Mouse (Mus musculus): Measurements from ENCODE around the gene Dock4.

Dock4 gene

DNA sequence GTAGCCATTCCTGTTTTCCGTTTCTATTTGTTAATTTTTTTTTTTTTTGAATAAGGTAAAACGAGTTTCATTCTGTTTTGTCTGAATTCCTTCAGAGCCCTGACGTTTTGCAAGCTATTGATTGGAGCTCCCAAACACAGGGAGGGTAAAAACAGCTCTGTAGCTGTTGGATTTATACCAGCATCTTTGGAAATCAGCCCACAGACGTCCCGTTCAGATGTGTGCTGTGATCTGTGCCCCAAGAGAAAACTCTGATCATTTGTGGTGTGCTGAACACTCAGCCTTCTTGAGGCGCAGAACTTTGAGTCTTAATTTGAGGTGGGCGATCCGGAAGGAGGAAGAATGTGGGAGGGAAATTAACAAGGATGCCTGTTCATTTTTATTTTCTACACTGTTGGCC lies 62.7 kb downstream of the Dock4 start:
- no peak for DNase-seq (ENCODE audit: low read depth)

DNA sequence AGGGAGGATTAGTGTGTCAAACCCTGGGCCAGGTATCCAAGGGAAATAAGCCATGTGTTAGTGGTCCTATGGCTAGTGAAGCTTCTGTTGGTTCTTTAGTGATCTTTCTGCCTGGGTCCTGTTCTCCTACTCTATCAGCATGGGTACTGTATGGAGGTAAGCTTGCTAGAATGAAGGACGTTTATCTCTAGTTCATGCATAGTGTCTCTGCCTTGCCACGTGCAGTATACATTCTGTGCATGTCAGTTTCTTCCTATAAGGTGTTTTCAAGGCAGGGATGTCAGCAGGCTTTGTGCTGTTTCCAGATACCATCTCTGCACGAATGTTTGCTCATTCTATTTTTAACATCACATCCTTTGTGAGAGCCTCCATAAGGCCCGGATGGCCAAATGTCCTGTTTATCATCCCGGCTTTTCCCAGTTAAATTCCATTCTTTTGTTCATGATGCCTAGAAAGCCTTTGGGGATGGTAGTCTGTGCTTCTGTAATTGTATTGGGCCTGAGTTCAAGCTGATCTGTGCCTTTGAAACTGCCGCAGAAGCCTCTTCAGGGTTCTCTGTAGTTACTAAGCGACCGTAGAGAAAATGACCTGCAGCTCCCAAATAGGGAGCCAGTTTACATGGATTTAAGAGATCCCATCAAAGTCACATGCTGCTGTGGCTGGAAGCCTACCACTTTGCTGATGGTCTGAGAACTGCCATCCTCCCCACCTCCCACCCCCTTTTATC lies 66.1 kb downstream of the Dock4 start:
- no peak for DNase-seq (ENCODE audit: low read depth)

DNA sequence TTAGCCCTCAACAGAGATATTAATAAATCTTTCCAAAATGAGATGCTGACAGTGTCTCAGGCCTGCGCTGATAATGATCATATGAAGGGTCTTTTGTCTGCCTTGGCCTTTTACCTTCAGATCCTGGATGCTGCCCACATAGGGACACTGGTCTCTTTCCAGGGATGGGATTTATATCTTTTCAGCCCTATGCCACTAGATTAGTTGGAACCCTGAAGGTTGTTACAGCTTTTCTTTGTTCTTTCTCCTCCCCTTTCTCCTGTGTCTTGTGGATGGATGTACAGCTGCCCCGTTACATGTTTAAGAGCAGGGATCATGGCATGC lies 66.6 kb downstream of the Dock4 start:
- no peak for DNase-seq (ENCODE audit: low read depth)

DNA sequence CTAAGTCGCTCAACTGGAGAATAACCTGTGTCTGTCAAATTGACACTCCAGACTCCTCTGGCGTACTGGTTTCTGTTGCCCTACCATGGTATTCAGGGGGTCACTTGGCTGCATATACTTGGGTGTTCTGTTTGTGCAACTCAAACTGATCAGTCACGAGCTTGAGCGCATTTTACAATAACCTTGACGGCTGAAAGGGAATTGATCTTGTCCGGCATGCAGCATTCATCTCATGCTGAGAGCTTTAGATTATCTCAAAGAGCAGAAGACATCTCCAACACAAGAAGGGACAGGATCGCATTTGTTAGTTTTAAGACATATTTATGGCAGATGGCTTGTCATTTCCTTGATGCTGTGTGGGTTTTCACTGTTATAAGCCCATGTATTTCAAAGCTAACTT lies 67.2 kb downstream of the Dock4 start:
- no peak for DNase-seq (ENCODE audit: low read depth)

DNA sequence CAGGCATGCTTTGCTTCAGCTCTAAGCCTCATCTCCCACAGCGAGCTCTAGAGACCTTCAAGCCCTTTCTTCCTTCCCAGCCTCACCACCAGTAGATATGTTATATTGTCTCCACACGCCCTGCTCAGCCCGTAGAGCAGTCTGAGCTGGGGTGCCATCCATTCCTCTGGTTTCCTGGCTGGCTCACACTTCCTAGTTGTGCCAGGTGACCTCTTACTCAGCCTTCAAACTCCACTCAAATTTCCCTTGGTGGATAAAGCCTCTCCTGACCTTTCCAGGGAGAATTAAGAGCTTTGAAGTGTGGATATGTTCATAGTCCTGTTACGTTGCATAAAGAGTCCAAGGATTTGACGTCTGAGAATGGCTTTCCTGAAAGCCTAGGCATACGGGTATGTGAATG lies 68.3 kb downstream of the Dock4 start:
- no peak for DNase-seq (ENCODE audit: low read depth)

DNA sequence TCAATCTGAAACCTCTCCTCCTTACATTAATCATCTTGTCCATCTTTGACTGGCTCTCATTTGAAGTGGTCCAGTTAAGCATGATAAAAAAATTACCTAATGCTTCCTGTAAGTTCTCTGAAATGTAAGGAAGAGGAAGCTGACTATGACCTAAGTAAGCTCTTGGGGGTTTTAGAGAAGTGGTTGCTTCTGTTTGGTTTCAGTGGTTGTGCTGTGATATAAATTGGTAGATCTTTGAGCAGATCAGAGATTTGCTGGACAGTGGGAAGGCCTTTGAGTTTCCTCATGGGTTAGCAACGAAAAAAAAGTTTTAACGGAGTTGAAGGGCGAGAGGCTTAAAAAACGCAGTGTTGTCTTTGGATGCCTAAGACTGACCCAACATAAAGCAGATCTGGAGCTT lies 76.7 kb downstream of the Dock4 start:
- DNase-seq (ENCODE audit: low read depth) = peak; percentile 78

DNA sequence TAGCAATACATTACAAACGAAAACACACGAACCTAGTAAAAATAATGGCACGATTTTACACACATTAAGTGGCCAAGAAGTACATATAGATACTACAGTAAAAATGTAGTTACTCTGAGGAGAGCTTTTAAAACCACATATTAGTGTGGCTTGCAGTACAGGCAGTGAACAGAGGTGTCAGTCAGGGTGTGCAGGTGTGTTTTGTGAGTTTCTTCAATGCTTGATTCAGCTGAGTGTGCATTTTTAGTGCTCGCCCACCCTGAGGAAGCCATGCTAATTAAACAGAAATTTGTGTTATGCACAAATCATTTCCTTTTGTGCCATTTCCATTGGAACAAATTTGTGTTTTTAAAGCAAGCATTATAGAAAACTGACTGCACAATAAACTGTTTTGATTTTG lies 77.3 kb downstream of the Dock4 start:
- no peak for DNase-seq (ENCODE audit: low read depth)

DNA sequence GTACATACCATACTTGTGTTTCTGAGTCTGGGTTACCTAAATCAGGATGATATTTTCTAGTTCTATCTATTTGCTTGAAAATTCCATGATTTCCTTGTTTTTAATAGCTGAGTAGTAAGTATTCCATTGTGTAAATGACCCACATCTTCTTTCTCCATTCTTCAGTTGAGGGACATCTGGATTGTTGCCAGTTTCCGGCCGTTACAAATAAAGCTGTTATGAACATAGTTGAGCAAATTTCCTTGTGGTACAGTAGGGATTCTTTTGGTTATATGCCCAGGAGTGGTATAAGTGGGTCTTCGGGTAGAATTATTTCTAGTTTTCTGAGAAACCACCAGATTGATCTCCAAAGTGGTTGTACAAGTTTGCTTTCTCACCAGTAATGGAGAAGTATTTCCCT lies 79.3 kb downstream of the Dock4 start:
- DNase-seq (ENCODE audit: low read depth) = no peak

DNA sequence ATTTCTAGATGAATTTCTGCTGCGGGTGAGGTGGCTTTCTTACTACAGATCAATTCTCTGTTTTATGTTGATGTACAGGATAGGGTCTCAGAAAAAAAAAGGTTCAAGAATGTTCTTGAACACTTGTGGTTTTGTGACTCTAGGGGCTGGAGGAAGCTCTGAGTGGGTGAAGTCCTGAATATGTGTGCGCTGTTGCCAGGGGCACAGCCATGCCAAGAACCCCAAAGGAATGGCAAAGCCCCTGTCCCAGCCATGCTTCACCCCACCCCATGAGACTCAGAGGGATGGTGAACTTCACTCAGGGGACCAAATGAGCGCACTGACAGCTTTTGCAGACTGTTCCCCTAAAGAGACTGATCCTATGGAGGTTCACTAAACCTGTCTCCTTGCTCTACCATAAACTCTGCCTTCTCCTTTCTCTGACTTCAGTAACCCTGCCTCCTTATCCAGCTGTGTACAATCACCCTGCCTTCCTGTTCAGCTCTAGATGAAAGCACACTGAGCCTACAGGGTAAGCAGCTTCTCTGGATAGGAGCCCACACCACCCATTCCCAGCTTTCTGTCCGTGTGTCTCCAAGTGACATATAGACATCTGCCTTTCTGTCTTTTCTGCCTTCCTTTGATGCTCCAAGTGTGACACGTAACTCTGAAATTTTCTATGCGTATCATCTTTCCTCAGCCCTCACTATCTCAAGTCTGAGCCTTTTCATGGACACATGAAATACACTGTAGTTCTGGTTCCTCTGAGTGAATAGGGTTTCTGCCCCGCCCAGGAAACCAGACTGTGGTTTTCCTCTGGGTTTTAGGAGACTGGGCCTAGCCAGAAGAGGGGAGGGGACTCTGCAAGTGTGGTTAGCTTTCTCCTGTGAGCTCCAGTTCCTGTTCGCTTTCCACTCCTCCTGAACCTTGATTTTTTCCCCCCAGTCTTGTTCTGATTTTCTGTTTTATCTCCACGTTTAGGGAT lies 90.2 kb downstream of the Dock4 start:
- DNase-seq (ENCODE audit: low read depth) = peak; percentile 96

DNA sequence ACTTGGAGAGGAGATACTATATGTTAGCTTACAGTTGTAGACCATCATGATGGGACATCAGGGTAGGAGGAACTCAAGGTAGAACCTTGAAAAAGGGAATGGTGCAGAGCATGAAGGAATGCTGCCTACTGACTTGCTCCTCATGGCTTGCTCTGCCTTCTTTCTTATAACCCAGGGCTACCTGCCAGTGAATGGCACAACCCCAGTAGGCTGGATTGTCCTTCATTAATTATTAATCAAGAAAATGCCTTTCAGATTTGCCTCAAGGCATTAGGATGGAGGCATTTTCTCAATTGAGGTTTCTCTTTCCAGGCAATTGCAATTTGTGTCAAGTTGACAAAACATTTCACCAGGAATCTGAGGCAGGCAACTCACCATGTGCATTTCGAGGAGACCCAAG lies 92.1 kb downstream of the Dock4 start:
- no peak for DNase-seq (ENCODE audit: low read depth)

DNA sequence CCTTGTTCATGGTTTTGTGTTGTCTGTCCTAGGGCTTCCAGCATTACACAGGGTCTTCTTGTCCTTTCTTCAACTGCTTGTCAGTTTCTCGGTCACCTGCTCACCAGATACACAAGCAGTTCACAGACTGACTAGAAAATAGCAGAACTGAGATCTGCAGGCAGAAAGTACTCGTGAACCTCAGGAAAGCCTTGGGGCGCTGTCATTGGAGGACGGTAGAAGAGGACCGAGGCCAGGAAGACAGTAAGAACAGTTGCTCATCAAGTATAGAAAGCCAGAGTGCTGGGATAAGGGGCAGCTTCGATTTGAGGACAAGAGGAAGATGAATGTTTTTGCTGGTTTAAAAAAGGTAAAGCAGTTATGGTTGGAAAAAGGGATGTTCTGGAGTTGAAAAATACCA lies 92.6 kb downstream of the Dock4 start:
- DNase-seq (ENCODE audit: low read depth) = no peak

DNA sequence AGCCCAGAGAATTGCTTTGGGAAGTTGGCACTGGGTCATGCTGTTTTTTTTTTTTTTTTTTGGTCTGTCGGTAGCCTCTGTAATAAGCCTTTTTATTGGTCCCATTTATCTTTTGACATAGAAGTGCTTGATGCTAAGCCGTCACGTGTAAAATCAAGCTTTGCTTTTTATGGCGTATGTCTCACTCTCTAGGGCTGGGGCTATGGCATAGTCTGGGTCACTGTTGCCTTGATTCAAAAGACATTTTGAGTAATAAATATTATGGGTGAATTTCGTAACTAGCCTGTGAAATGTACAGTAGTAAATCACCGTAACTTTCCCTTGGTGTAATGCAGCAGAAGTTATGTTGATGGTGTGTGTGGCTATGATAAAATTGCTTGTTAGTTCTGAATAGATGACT lies 93.0 kb downstream of the Dock4 start:
- DNase-seq (ENCODE audit: low read depth) = no peak

DNA sequence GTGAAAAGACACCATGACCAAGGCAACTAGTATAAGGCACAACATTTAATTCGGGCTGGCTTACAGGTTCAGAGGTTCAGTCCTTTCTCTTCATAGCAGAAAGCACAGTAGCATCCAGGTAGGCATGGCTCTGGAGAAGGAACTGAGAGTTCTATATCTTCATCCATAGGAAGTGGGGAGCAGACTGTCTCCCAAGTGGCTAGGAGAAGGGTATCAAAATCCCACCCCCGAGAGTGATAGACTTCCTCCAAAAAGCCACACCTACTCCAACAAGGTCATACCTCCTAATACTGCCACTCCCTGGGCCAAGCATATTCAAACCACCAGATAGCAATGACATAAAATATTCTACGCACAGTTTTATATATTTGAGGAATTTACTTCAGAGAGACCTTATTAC lies 98.5 kb downstream of the Dock4 start:
- no peak for DNase-seq (ENCODE audit: low read depth)

DNA sequence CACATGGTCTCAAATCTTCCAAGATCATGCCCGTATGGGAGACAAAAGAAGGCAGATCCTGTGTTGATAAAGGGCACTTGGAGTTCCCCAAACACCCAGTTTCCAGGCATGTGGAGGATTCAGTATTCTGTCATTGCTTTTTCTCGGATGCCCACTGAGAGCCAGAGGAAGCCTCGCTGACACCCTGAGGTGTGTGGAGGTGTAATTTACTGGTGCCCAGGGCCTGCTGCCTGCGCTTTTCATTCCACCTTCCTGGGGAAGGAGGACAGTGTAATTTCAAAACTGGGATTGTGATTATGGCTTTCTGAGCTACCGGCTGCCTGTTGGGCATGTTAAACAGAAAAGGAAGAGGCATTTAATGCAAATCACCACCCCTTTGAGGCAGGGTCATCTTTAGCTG lies 101.1 kb downstream of the Dock4 start:
- DNase-seq (ENCODE audit: low read depth) = no peak

DNA sequence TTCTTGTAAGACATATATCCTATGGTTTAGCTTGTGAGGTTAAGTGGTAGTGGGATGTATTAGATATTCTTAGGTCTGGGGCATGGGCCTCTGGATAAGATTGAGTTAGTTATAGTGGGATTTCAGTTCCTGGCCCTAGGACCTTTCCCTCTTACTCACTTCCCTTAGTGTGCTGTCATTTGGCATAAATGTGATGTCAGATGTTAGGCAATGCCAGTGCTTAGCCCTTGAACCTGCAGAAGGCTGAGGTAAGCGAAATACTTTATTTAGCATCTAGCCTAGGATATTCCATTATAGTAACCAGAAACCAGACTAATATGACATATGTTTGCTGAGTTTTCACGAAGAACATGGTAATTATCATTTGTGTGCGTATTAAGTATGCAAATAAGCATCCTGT lies 105.6 kb downstream of the Dock4 start:
- peak; percentile 33 for DNase-seq (ENCODE audit: low read depth)

DNA sequence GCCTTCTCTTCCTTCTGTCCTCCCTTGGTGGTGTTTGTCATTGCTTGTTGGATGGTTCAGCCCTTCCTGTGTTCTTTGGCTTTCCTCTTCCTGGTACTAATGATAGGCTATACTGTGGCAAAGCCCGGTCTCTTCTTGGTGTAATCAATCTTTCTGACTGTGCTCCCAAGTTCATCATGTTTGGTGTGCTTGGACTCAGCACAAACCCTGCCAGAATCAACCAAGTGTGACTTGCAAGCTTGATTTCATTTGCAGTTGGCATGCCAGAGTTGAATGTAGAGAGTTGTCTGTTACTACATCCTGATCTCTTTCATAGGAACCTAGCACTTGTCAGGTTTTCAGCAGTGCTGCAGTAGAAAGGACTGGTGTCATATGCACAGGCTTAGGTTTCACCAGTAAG lies 106.4 kb downstream of the Dock4 start:
- DNase-seq (ENCODE audit: low read depth) = no peak

DNA sequence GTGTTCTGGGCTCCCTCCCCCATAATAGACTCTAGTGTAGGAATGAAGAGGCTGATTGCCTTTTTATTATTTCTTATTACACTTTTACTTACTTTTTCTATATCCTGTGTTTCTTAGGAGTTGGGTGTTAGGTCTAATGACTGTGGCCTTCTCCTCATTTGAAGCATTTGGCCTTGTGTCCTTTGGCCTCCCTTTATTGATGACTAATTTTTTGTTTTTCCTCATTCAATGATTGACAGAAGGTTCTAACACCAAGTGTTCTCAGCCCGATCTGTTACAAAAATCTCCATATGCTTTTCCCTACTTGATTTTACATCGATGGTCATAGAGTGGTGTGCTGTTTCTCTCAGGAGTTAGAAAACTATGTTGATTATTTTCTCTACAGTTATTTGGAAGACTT lies 108.2 kb downstream of the Dock4 start:
- no peak for DNase-seq (ENCODE audit: low read depth)

DNA sequence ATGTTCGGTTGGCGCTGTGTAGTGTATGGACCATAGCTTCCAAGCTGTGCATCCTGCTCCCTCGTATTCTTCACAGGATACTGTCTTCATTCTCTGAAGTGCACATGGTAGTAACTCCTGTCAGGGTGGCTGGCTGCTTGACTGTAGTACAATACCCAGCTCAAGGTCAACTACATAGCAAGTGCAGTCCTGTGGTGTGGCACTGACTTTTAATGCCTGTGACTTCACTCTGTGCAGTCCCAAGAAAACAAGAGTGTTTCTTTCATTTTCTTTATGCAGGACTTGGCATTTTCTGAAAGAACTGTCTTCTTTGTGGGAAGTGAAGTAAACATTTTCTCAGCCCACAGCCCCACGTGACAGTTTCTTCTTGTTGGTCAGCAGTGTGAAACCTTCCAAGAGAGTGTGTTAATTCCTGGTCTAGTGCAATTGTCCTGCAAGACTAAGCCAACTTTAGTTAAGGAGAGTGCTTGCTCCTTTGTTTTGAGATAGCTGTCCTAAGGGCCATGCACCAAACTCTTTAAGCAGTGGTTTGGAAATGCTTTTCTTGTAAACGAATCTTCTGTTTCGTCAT lies 109.3 kb downstream of the Dock4 start:
- peak; percentile 23 for DNase-seq (ENCODE audit: low read depth)

DNA sequence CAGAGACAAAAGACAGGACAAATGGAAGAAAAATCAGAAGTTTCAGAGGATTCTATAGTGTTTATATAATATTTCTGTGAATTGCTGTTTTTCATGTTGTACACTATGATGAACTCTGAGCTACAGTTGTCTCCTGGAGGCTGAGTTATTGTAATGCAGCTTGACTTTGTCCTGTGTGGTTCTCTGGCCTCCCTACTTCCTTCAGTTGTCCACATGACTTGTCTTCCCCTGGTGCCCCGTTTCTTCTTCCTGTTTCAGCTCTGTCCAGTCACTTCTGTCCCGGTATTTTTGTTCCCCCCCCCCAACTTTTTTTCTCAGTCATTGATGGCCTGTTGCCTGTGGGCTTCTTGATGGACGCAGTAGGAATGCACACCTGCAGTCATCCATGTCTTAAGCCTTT lies 112.8 kb downstream of the Dock4 start:
- DNase-seq (ENCODE audit: low read depth) = peak; percentile 82

DNA sequence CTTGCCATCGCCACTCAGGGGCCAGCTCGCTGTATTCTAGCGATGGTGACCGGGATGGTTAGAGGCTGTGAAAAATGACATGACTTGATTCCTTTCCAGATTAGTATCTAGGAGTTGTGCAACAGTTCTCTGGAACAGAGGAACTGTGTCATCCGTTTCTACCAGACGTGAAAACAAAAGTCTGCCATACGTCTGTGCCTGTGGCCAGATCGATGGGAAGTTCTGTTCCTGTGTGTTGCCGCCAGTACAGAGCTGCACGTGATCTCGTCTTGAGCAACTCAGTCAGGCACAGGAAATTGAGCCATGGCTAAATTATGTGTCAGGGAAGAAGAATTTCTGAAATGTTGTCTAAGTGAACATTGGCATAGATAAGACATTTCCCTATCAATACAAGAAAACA lies 113.4 kb downstream of the Dock4 start:
- peak; percentile 98 for DNase-seq (ENCODE audit: low read depth)

DNA sequence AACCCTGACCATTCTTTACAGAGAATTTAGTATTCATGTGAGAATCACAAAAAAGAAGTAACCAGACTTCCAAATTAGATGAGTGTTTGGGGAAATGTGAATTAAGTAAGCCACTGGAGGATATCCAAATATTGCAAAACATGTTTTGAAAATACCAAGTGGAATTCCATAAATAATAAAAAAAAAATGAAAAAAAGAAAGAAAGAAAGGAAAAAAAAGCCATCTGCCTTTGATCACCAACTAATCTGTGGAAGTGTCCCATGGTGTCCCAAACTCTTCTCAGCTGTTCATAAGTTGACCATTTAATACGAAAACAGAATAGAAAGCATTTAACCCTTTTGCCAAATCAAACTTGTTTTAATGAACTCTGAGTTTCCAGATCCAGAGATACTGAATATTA lies 118.0 kb downstream of the Dock4 start:
- no peak for DNase-seq (ENCODE audit: low read depth)

DNA sequence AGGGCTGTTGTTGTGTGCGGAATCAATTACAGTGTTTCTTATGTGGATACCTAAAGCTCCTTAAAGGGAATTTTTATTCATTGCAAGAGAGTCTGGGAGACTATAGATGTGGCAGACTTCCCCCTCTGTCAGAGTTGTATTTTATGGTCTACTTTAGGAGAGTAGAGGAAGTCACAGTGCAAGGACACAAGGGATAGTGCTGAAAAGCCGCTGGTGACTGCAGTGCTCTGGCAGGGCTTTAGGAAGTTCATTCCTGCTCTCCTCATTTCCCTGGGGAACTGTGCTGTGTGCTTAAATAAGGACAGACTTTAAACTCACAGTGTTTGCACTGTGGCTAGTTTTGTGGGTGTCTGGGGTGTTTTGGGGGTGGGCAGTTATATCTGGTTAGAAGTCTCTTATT lies 118.5 kb downstream of the Dock4 start:
- no peak for DNase-seq (ENCODE audit: low read depth)

DNA sequence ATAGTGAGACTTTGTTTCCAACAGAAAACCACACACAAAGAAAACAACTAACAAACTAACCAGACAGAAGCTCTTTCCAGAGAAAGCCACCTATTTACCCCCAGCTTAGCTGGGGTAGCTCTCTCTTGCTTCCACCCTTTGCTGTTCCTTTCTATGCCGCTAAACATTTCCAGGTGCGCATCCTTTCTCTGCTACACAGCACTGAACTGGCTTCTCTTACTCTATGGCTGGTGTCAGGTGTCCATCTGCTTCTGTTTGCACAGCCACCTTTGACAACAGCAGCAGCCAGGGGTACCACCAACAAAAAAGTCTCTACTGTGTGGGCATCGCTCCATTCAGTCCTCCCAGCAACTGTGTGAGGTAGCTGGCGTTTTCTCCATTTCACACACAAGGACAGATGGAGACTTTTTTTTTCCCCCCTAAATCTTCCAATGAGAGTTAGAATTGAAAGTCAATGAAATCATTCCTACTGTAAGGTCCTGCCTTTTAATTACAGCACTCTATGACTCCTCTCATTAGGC lies 122.7 kb downstream of the Dock4 start:
- no peak for DNase-seq (ENCODE audit: low read depth)

Measured in 416B (cell line).